Mouse (Mus musculus) c-Kit-positive CD71-positive TER-119-negative erythroid progenitor cells, embryonic 14.5 days (primary cell): ENCODE results near the gene Foxg1.

Experiments
- DNase-seq: peaks from one replicate; pipeline ENCODE4 v3.0.0-alpha.2; 2013; ENCODE audit warnings: low read depth

The Foxg1 gene

GRCm38 (mm10) chr12:49382565-49383520 lies at the start of gene Foxg1:
Foxg1 (plus strand) TSS chr12:49382660.
- no peak for DNase-seq

DNA sequence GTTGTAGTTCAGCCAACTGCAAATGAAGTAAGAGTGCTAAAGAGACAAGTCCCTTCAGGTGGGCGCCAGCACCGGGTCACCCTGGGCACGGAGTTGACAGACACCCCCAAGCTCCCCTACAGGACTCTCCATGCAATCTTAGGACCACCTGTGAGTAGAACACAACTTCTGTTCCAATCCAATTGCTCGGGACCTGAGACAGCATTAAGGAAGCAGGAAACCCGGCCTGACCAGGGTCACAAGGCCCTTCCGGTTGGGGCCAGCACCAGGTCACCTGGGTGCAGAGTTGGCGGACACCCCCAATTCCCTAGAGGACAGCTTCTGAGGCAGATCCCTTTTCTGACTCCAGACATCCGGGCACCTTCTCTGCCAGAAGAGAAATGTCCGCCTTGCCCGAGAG lies 32.8 kb upstream of the Foxg1 start:
- no peak for DNase-seq

- no peak for DNase-seq
These were observed 13.5 kb upstream of the Foxg1 start for GRCm38 (mm10) chr12:49368931-49369330.

GRCm38 (mm10) chr12:49372170-49372569 lies 10.3 kb upstream of the Foxg1 start:
- DNase-seq: no peak

DNA sequence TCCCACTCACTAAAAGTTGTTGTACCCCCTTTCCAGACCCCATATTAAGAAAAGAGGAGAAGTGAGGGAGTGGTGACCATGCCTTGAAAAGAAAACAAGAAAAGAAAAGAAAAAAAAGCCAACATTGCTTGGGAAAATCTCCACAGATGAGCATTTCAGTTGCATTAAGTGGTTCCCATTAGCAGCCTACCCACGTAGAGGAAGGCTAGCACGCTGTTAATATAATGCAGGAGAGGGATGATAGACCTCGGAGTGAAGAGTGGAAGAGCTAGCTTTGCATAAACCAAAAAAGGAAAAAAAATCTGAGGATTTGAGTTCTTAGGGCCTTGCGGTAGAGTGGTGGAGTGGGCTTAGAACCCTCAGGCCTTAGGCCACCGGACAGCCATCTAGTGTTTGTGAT lies 9.3 kb upstream of the Foxg1 start:
- no peak for DNase-seq

DNA sequence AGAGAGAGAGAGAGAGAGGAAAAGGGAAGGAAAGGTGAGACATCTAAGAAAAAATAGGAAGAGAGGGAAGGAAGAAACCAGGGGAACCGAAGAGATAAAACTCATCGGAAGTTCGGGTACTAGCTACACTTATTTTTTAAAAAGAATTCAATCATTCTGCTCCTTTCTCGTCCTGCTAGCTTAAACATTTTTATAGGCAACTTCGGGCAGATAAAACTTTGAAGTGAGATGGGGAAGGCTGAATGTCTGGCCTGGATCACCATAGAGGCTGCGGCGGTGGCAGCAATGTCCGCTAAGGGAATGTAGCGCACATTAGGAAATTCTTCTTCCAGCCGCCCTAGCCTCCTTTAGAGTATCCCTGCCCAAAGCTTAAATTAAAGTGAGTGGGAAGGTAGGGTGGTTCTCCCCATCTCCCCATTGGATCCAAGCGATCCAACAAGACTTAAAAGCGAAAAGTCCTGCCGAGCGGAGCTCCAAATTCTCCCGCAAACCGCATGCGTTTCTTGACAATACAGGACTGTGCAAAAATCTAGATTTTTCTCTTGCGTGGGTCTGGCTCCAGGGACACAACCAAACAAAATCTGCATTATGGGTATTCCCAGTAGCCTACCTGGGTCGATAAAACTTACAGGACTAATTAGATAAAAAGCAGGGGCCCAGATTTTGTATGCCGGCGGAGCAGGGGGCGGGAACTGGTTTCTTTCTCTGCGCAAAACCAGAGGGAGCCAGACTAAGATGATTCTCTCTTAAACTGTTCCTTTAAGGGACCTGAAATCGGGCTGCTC lies 8.4 kb upstream of the Foxg1 start:
- no peak for DNase-seq

GRCm38 (mm10) chr12:49374606-49374995 lies 7.9 kb upstream of the Foxg1 start:
- DNase-seq: no peak

DNA sequence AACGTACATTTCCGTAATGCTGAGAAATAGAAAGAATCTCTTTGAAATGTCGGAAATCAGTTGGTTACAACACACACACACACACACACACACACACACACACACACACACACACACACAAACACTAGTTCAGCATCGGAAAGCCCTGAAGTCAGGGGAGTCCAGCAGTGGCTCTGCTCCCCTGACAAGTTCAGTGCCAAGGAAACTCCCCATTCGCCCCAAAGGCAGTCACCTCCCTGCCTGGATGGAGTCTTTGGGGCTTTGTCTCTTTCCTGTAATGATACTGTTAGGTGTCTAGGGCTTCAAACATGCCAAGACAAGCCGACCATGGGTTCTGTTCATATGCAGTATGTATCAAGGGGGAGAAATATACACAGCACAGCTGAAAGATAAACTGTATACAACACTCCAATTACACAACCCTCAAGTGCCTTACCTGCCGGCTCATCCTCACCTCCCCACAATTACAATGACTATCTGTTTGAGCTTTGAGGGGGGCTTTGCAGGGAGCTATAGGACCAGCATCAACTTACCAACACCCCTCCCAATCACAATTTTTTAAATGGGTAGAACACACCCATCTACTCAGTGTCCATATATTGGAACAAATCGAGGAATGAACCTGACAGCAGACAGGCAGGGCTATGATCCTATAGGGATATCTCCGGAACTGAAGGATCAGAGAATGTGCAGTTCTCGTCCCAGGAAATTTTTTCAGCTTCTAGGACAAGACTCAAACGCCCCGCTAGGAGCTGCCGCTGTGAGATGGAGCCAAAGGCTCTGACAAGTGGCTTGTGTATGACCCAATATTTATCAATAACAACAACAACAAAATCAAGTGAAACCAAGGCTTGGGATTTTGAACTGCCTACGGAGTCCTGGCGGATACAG lies 6.8 kb upstream of the Foxg1 start:
- no peak for DNase-seq

GRCm38 (mm10) chr12:49376318-49376992 lies 6.0 kb upstream of the Foxg1 start:
- DNase-seq: no peak

GRCm38 (mm10) chr12:49377281-49377970 lies 5.0 kb upstream of the Foxg1 start:
- no peak for DNase-seq

DNA sequence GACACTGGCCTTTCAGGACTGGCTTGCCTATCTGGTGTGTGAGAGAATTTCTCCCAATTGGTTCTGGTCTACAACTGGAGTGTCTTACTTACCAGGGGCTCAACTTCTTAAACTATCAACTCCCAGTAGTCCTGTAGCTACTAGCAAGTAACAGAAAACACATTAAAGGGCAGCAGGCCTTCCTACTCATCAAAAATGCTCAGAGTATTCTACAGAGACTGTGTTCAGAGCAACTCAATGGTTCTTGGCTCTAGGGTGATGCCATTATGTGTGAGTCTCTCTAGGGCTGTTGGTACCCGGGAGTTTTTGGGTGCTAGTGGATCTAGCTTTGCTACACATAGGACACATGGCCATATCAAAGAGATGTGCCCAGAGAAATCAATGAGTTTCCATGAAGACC lies 3.5 kb upstream of the Foxg1 start:
- no peak for DNase-seq

- no peak for DNase-seq
These were observed 3.0 kb upstream of the Foxg1 start for GRCm38 (mm10) chr12:49379446-49379845.

DNA sequence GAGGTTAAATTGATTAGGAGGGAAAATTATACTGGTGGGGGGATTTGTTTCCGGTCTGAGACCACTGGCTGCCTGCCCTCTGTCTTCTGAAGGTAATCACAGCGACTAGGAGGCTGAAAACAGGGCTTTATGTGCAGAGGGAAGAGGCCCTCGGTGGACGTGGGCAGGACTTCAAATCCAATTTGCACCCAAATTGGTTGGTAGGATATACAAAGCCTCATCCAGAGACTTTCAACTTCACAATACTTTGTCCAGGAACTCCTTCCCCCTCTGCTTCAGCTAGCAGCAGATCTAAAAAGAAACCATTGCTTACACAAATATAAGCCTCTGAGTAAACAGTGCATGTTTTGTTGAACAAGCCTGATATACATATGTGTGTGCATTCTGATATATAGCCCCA lies 2.0 kb upstream of the Foxg1 start:
- no peak for DNase-seq

GRCm38 (mm10) chr12:49381031-49381525 lies 1.4 kb upstream of the Foxg1 start:
- no peak for DNase-seq

DNA sequence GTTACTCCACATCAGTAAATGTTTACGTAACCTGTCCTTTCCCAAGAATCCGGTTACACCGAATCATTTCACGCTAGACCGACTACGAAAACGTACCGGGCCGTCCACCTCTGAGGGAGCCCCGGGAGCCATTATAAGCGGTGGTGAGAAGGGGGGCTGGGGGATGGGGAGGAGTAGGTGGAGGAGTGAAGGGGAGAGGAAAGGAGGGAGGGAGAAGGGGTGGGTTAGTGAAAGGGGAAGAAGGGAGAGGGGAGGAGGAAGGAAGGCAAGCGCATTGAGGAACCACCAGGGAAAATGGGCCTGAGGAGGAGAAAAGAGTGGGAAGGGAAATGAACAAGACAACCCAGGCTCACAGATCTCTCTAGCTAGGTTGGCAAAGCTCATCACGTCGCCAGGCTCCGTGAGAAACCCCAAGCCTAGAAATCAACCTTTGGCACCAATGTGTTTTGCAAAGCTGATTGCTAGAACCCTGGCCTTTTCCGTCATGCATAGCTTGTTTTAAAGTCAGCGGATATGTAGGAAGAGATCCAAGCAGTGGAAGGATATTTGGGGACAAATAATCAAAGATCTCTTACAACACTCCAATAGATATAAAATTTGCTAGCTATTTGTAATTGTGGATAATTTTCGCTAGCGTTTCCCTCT lies 617 bp upstream of the Foxg1 start:
- DNase-seq: no peak

GRCm38 (mm10) chr12:49383521-49384133 lies 1.2 kb downstream of the Foxg1 start:
- no peak for DNase-seq

GRCm38 (mm10) chr12:49384295-49384875 lies 1.9 kb downstream of the Foxg1 start:
- DNase-seq: no peak

- DNase-seq: no peak
These were observed 2.6 kb downstream of the Foxg1 start, which contains the start of gene Gm43517 for GRCm38 (mm10) chr12:49384876-49385630. Gm43517 (plus strand) TSS chr12:49385174.

- no peak for DNase-seq
These were observed 3.2 kb downstream of the Foxg1 start for GRCm38 (mm10) chr12:49385631-49385990.
